Mouse (Mus musculus): ENCODE results near the gene Mtus2.
A peak's percentile ranks its signal among the peaks of the same experiment; 100 is the strongest.

Mtus2 gene

DNA sequence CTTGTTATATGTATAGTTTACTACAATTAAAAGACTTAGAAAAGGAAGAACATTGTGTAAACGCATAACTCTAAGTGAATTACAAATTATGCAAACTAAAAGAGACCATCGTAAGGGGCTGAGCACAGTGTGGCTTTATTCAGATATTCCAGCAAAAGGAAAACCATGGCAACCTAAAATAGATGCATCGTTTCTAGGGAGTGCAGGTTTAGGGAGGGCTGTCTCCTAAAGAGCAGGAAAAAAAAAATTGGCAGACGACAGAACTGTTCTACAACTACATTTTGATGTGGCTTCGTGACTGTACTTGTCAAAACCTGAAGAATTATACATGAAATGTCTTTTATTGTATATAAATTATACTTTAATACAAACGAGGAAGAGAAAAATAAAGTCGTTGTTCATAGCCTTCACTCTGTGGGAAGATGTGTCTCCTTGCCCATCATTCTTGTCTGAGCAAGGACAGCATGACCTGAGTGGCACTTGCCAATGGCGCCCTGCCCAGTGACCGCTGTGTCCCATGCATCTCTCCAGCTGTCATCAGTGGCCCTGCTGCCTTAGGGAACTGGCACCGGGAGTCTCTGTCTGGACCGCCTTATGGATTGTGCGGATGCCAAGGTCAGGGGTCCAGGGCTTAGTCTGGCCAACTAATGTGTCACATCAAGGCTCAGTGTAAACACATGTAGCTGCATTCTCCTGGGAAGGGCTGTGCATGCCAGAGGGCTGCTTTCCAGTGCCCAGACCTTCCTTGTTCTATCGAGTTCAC lies 95.9 kb downstream of the Mtus2 start:
- DNase-seq: peak; percentile 89 to 91

- DNase-seq: peak in 1 of 2 experiments; percentile 59
These were observed 96.5 kb downstream of the Mtus2 start for GRCm38 (mm10) chr5:148053609-148053990.

DNA sequence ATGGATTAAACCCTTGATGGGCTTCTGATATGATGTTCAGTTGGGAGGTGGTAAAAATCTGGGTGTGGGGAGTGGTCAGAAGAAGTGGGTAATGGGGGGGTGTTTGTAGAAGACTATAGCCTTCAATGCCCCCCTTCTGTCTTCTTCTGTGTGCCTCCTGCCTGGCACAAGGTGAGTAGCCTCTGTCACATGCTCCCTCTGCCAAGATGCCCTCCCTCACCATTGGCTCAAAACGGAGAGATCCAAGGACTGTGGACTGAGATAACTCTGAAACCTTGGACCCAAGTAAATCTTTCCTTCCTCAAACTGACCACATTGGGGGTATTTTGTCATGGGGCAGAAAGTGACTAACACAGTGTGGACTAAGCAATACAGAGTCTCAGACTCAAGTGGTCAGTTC lies 99.7 kb downstream of the Mtus2 start:
- DNase-seq: no peak

GRCm38 (mm10) chr5:148057433-148057832 lies 100.3 kb downstream of the Mtus2 start:
- peak; percentile 46 to 53 for DNase-seq

- DNase-seq: no peak
These were observed 102.2 kb downstream of the Mtus2 start for GRCm38 (mm10) chr5:148059339-148059738.

DNA sequence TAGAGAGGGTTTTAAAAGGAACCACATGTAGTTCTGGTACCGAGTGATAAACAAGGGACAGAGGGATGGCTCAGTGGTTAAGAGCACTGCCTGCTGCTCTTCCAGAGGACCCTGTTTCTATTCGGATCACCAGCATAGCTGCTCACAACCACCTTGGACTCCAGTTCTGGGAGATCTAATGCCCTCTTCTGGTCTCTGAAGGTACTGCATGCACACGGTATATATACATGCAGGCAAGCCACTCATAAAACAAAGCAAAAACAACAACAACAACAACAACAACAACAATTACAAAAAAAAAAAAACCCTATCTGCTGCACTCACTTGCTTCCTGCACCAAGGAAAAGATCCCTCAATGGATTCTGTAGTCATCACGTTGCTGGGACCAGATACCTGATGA lies 104.7 kb downstream of the Mtus2 start:
- DNase-seq: no peak

DNA sequence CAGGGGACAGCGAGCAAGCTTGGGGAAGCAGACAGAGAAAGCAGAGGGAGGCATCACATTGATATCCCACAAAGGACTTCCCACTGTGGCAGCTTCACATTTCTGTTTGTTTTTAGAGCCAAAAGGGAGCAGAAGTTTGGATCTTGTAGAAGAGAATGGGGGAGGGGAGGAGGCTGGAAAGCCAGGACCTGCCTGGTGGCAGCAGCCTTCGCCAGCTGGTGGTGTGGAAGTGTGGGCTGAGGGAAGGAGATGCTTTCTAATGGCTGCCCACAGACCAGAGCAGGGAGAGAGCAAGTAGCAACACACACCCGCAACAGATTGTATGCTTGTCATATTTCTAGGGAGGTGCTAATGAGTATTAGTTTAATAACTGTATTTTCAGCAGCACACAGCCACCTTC lies 106.6 kb downstream of the Mtus2 start:
- peak in 1 of 2 experiments; percentile 58 for DNase-seq

DNA sequence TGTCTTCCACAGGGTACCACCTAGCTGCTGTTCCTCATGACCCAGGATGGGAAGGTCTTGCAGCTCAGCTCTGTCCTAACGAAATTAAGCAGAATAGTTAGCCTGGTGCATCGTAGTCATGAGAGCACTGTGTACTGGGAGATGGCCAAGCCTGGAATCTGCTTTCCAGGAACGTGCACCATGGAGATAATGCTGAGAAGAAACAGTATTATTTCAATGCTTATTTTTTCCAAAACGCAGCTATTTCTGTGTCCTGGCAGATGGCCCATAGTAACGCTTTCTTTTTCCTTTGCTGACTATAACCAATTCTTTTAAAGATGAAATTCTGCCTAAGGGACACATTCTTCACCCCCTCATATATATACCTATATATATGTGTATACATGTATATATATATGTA lies 108.1 kb downstream of the Mtus2 start:
- DNase-seq: no peak

- no peak for DNase-seq
These were observed 112.8 kb downstream of the Mtus2 start for GRCm38 (mm10) chr5:148069909-148070308.

DNA sequence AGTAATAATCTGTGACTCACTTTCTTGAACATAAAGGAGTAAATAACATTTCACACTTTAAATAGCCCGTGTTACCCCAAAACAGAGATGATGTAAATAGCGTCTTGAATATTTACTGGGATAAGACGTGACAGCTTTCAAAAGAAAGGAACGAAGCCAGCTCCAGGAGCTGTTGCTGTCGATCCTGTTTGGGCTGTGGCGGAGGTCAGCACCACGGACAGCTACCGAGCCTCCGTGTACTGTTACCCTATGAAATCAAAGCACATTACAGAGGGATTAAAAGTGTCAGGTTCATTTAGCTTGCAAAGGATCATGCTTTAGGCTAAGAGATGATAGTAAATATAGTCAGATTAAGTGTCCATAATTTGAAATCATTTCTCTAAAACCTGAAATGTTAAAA lies 114.7 kb downstream of the Mtus2 start:
- no peak for DNase-seq

GRCm38 (mm10) chr5:148073461-148073860 lies 116.3 kb downstream of the Mtus2 start:
- peak in 1 of 2 experiments; percentile 41 for DNase-seq

DNA sequence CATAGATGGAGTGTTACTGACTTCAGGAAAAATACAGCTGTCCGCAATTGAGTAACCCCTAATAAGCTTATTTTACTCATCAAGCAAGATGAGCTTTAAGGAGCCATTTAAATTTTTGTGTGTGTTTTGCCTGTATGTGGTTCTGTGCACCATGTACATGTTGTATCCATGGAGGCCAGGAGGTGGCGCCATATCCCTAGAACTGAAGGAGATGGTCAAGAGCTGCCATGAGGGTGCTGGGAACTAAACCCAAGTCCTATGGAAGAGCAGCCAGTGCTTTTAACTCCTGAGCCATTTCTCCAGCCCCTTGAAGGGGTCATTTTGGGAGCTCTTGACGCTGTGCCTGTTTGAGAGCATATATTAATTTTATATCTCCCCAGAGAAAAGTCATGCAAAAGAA lies 122.6 kb downstream of the Mtus2 start:
- DNase-seq: no peak

GRCm38 (mm10) chr5:148083541-148083940 lies 126.4 kb downstream of the Mtus2 start:
- DNase-seq: no peak

DNA sequence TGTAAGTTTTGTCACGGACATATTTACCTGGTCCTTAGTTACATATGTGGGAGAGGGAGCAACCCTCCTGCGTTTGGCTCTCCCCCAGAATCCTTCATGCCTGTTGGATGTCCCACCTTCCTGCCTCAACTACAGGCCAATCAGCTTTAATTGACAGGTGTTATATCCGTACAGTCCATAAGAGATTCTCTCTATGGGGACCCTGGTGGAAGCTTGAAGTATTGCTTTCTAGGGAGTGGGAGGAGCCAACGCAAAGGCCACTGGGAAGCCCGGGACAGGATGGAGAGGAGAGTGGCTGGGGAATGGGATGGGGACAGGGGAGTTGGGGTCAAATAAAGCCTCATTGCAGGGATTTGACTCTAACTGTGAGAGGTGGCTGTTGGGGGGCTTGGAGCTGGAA lies 127.6 kb downstream of the Mtus2 start:
- DNase-seq: no peak

GRCm38 (mm10) chr5:148087796-148088195 lies 130.7 kb downstream of the Mtus2 start:
- DNase-seq: no peak

- DNase-seq: peak; percentile 64 to 72
These were observed 133.2 kb downstream of the Mtus2 start for GRCm38 (mm10) chr5:148090191-148090821.

DNA sequence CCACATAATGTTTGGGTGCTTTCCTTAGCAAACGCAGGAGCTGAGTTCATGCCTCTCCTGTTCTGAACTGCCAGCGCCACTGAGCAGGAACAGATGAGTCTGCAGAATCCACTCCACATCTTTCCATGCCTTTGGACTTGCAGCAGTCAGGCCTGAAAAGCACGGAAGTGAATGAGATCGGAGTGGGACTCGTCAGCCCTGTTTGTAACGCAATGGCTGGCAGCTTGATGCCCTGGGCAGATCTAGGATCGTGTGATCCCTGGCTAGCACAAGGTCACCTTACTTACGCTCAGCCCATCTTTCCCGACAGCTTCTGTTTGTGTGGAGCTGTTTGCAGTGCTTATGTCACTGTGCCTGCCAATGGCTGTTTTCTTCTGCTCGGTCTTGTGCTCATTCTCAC lies 137.5 kb downstream of the Mtus2 start:
- DNase-seq: no peak

DNA sequence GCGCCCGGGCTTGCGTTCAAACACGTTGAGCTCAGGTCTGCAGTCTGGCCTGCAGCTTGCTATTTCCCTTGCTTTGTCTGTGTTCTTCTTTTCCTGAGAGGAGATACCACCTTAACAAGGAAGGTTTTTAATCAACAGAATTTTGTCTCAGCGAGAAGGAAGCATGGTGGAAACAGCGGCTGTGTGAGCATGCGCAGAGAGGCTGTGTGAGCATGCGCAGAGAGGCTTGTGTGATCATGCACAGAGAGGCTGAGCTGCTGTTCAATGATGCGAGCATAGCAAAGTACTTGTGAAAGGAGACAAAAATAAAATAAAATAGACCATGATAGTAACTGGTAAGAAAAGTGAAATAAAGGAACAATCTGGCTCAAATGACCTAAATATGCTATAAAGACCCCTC lies 142.2 kb downstream of the Mtus2 start:
- DNase-seq: no peak

- DNase-seq: no peak
These were observed 150.2 kb downstream of the Mtus2 start for GRCm38 (mm10) chr5:148107324-148107723.

DNA sequence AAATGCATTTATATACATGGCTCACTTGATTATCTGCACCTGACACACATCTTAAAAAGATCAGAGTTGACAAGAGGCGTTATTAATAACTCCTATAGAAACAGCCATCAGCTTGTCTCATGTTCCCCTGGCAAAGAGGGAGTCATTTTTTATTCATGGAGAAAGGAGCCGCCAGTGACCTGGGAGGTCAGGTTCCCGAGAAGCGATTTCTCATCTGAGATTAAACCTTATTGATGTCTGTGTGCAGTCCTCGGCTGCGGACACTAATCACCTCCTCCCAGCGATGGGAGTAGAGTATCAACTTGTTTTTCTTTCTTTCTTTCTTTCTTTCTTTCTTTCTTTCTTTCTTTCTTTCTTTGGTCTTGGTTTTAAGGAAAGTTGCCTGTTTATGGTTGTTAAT lies 150.8 kb downstream of the Mtus2 start:
- no peak for DNase-seq

- no peak for DNase-seq
These were observed 151.2 kb downstream of the Mtus2 start for GRCm38 (mm10) chr5:148108314-148108713.

DNA sequence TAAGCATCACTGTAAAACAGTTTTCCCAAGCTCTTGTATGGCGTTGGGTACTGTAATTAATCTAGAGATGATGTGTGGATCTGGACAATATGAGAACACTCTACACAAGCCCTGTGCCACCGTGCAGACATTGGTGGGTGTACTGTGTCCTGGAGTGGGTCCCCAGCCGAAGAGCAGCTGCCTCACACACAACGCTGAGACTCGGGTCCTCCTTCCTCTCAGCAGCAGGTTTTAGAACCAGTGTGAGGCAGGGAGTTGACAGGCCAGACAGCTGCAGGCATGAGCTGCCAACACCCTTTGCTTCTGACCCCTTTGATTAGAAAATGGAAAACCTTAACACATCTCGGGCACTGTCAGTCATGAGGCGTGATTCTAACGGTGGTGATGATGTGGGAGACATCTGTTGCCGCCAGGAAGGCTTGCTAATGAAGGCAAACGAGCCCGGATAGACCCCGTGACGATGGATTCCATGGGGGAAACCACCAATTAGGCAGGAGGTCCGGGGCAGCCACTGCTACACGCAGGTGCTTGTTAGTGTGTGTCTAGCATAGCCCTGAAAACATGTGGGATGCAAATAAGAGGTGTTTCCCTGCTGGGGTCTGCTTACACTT lies 158.2 kb downstream of the Mtus2 start:
- DNase-seq: no peak

- no peak for DNase-seq
These were observed 167.2 kb downstream of the Mtus2 start for GRCm38 (mm10) chr5:148124354-148124753.

Data from cerebellum, postnatal 36 days (tissue).